Mouse (Mus musculus) neural tube, embryonic 13.5 days (tissue): ENCODE data around the gene Kif26a. TPM values are rescaled to one million over a fixed set of nuclear protein-coding genes. Genes with fewer than 3 reads are reported as not detected.

ENCODE experiments used
- ATAC-seq: fragments of 200-750 bp; cut with Nextera tagmentation; 2 replicates; pipeline ENCODE4 v1.8.0; 2017; ENCODE audit warnings: low read depth, mild to moderate bottlenecking, moderate TSS enrichment, moderate library complexity
- H3K27ac ChIP-seq: fragments of 300-500 bp; sonication (generic); replicated peaks from 2 replicates; pipeline ENCODE4 v1.5.1; 2015; ENCODE audit warnings: moderate library complexity, mild to moderate bottlenecking, inconsistent platforms
- H3K27me3 ChIP-seq: fragments of 300-500 bp; sonication (generic); 2 replicates; pipeline ENCODE4 v1.6.1; 2015; ENCODE audit warnings: mild to moderate bottlenecking, inconsistent platforms
- H3K36me3 ChIP-seq: fragments of 300-500 bp; sonication (generic); 2 replicates; pipeline ENCODE4 v1.6.1; 2015; ENCODE audit warnings: mild to moderate bottlenecking, inconsistent platforms
- H3K4me1 ChIP-seq: fragments of 300-500 bp; sonication (generic); replicated peaks from 2 replicates; pipeline ENCODE4 v1.6.1; 2015; ENCODE audit warnings: inconsistent platforms
- H3K4me2 ChIP-seq: fragments of 300-500 bp; sonication (generic); 2 replicates; pipeline ENCODE4 v1.6.1; 2015; ENCODE audit warnings: inconsistent platforms, mild to moderate bottlenecking, moderate library complexity
- H3K4me3 ChIP-seq: fragments of 300-500 bp; sonication (generic); 2 replicates; pipeline ENCODE4 v1.5.1; 2015; ENCODE audit warnings: mild to moderate bottlenecking, inconsistent platforms
- H3K9ac ChIP-seq: fragments of 300-500 bp; sonication (generic); 2 replicates; pipeline ENCODE4 v1.6.1; 2015; ENCODE audit warnings: moderate library complexity, mild to moderate bottlenecking, inconsistent platforms
- H3K9me3 ChIP-seq: fragments of 300-500 bp; sonication (generic); 2 replicates; pipeline ENCODE4 v1.6.1; 2016; ENCODE audit warnings: inconsistent platforms
- WGBS: fragments of 180-500 bp; shearing (Covaris S2); methylation state at CpG from one replicate; pipeline ENCODE4 v1.1.7; 2015; 5-methylcytosine and 5-hydroxymethylcytosine counted together
- polyA plus RNA-seq: library from polyadenylated mRNA; unstranded; fragments of >200 nt; fragmentation: Nextera tagmentation; extraction: Ambion mirVana; gene quantifications from 2 replicates; pipeline ENCODE4 v1.2.1, GENCODE M21; 2015

Gene Kif26a
- polyA plus RNA-seq, 1 experiment from 2014 or later = 4.7 TPM

DNA sequence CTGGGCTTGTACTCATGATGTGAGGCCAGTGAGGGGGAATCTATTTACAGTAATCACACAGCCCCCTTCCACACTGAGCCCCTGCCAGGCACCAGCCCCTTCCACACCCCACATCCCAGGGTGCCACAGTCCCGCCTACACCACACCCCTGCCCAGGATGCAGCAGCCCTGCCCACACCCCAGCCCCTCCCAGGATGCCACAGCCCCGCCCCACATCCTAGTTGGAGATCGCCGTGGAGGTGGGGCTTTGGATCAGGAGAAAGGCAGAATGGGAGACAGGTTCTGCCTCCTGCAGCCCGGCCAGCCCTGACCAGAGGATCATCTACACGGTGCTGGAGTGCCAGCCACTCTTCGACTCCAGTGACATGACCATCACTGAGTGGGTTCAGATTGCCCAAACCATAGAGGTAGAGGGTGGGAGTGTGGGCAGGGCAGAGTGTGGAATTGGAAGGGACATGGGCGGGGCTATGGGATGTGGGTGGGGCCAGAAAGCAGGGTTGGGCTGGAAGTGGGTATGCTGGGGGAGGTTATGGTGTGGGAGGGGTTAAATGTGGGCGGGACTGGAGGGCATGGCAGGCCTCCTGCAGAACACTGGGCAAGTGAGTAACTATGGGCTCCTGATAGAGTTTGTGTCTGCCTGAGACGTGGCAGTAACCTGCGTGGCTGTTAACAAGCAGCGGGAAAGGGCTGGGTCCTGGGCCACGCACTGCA, 33.2 kb upstream of the Kif26a start:
- Histone ChIP-seq H3K9ac (no peak overlapping the region), H3K4me2 (no peak overlapping the region)
- 0 out of 2 replicates have a peak, but pooled peaks have one; percentile 20 for ATAC-seq

DNA sequence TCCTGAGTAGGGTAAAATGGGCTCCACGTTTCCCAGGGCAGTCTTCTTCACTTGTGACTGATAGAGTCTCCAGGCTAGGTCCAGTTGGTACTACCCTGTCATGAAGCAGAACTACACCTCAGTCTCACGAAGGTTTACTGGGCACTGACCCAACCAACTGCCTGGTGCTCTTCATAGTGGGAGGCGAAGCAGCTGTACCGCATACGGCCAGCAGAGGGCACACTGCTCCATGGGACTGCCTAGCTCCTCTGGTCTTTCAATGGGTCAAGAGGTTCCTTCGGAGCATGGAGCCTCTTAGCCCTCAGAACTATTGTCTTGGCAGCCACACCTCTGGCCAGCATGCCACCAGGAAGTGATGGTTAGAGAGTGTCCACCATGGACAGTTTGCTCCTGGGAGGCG, 32.3 kb upstream of the Kif26a start:
- Histone ChIP-seq H3K4me1 (no peaks in the 10 kb centered on the region; the same call in 1 of the 2 replicates), H3K9me3 (no peaks in the 10 kb centered on the region), H3K4me2 (no peak overlapping the region), H3K4me3 (no peak overlapping the region), H3K36me3 (no peaks in the 10 kb centered on the region), H3K9ac (no peak overlapping the region), H3K27me3 (peaks cover 23% of the 10 kb centered on the region), H3K27ac (no peak overlapping the region)
- 13% methylated on average over 7 of the region's 7 CpGs for WGBS
- peak; percentile 42; the same call in 1 of the 2 replicates for ATAC-seq

More for the DNA sequence above, 33.2 kb upstream of the Kif26a start:
- 15% methylated on average over 13 of the region's 13 CpGs for WGBS
- H3K27me3 ChIP-seq = peaks cover 23% of the 10 kb centered on the region
- H3K4me1 ChIP-seq = no peaks in the 10 kb centered on the region; the same call in 1 of the 2 replicates
- H3K9me3 ChIP-seq = no peaks in the 10 kb centered on the region
- no peak overlapping the region for H3K27ac ChIP-seq
- H3K36me3 ChIP-seq = no peaks in the 10 kb centered on the region
- no peak overlapping the region for H3K4me3 ChIP-seq

DNA sequence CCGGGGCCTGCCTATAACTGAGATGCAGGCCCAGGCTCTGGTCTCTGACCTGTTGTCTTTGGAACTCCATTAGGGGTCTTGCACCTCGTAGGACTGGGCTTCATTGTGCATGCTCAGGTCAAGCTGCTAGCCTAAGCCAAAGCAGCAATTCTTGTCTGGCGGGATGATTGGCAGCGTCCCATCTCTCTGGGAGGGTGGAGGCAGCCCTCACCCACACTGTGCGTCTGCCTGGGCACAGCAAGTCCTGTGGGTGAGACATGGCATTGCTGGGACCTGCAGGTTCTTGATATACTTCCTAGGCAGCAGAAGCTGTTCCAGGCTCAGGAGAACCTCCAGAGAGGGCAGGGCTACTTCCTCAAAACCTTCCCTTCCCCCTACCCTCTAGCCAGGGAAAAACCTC, 29.0 kb upstream of the Kif26a start:
- Histone ChIP-seq H3K36me3 (no peaks in the 10 kb centered on the region), H3K27me3 (peaks cover 20% of the 10 kb centered on the region), H3K9me3 (no peaks in the 10 kb centered on the region), H3K4me1 (no peaks in the 10 kb centered on the region; the same call in 1 of the 2 replicates), H3K9ac (no peak overlapping the region), H3K4me3 (no peak overlapping the region), H3K4me2 (no peak overlapping the region), H3K27ac (no peak overlapping the region)
- ATAC-seq = no peak
- 82% methylated on average over 5 of the region's 5 CpGs for WGBS

DNA sequence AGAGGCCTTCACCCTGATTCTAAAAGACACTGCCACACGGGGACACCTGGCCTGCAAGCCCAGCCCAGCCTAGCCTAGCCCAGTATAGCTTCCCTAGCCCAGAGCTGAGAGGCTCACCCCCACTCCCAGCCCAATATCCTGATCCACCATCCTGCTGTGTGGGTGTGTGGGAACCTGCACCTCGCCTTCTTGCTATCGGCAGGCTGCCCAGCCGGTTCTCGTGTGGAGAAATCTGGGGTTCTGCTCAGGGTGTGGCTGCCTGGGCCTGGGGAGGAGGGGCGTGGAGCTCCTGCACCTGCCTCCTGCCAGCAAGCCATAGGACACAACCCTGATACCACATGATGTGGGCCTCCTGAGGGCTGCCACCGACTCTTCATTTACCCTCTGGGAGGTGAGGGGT, 28.4 kb upstream of the Kif26a start:
- no peak overlapping the region for H3K4me2 ChIP-seq
- no peaks in the 10 kb centered on the region for H3K36me3 ChIP-seq
- peaks cover 14% of the 10 kb centered on the region for H3K27me3 ChIP-seq
- no peak overlapping the region for H3K4me3 ChIP-seq
- no peak overlapping the region for H3K9ac ChIP-seq
- no peak overlapping the region for H3K27ac ChIP-seq
- no peaks in the 10 kb centered on the region; the same call in 1 of the 2 replicates for H3K4me1 ChIP-seq
- H3K9me3 ChIP-seq = no peaks in the 10 kb centered on the region
- ATAC-seq = no peak
- WGBS = 83% methylated on average over 7 of the region's 7 CpGs

DNA sequence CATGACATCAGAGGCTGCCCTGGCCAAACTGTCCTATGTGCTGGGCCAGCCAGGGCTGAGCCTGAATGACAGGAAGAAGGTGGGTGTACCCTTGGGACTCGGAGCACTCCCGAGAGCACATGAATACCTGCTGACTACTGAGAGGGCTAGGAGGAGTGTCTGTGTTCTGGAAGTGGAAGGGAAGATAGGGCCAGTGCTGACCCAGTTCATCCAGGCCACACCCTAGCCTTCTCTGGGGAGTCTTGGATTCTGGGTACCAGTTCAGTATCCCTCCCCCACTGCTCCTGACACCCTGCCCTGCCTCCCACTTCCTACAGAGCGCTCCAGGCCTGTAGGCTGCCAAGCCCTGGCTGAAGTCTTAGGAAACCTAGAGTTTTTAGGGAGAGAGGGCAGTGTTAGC, 24.8 kb upstream of the Kif26a start:
- ATAC-seq = no peak
- Histone ChIP-seq H3K36me3 (no peaks in the 10 kb centered on the region), H3K9ac (no peak overlapping the region), H3K4me1 (no peaks in the 10 kb centered on the region; the same call in 1 of the 2 replicates), H3K9me3 (no peaks in the 10 kb centered on the region), H3K27me3 (no peaks in the 10 kb centered on the region), H3K4me2 (no peak overlapping the region), H3K4me3 (no peak overlapping the region), H3K27ac (no peak overlapping the region)
- 92% methylated on average over 3 of the region's 3 CpGs for WGBS

DNA sequence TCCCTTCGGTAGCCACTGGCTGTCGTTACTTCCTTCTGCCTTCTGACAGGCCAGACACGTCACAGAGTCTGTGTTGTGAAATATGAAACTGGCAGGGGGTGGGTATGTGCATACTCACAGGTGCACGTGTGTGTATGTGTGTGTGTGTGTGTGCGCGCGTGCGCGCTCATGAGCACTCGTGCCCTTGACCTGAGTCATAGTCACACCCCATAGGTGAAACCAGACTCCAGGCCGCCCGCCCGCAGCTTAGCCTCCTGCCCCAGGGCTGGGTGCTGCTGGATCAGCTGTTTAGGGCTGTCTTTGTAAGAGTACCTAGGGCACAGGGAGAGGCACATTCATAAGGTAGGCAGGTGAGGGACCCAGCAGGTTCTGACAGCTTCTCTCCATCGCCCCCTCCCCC, 20.1 kb upstream of the Kif26a start:
- Histone ChIP-seq H3K9ac (no peak overlapping the region), H3K9me3 (no peaks in the 10 kb centered on the region), H3K4me1 (peaks cover 12% of the 10 kb centered on the region), H3K27me3 (peaks cover 24% of the 10 kb centered on the region), H3K36me3 (no peaks in the 10 kb centered on the region), H3K4me2 (no peak overlapping the region), H3K4me3 (no peak overlapping the region), H3K27ac (no peak overlapping the region)
- ATAC-seq = no peak
- WGBS = 86% methylated on average over 14 of the region's 14 CpGs

DNA sequence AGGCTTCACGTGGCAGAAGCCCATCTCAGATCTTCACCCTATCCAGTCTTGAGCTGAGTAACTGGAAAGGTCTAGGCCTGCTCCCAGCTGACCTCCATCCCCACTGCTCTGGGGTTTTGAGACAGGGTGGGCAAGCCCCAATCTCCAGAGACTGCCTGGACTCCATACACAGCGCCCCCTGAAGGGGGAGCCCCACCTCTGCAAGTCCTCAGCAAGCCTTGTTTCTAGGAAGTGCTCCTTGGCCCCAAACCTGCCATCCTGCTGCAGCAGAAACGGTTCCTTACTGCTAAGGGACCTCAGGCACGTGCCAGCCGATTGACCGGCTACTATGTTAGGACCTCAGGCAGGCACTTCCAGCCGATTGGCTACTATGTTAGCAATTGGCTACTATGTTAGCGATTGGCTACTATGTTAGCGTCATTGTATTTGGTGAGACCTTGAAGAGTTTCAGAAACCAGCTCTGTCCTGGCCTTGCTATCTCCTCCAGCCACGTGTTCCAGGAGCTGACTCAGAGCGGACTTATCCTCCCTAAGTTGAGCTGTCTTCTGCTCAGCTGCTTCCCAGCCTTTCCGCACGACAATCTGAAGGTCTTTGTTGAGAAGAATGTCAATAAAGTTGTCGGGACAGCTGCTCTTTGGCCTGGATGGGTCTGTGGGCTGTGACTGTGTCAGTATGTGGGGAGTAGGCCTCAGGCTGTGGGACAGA, 18.9 kb upstream of the Kif26a start:
- ATAC-seq = no peak
- Histone ChIP-seq H3K9ac (no peak overlapping the region), H3K27ac (no peak overlapping the region), H3K4me3 (no peak overlapping the region), H3K4me2 (no peak overlapping the region), H3K9me3 (no peaks in the 10 kb centered on the region), H3K4me1 (peaks cover 14% of the 10 kb centered on the region), H3K27me3 (peaks cover 36% of the 10 kb centered on the region), H3K36me3 (no peaks in the 10 kb centered on the region)
- WGBS = 59% methylated on average over 14 of the region's 14 CpGs

DNA sequence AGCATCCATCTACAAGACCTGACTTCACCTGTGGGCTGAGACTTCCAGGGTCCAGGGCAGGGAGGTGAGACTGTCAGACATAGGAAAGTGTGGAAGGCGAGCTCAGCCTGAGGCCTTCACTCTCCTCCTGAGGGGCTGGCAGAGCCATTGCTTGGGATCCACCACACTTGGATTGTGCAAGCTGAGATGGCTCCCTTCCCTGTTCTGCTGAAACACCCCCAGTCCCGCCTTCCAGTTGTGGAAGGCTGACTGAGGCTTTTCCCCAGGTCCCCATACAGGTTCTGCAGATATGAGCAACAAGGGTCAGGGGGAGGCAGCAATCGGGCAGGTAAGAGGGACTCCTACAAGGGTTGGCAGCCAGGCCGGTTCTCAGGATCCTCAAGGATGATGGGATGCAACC, 17.5 kb upstream of the Kif26a start:
- Histone ChIP-seq H3K4me2 (no peak overlapping the region), H3K27ac (no peak overlapping the region), H3K9ac (no peak overlapping the region), H3K9me3 (no peaks in the 10 kb centered on the region), H3K36me3 (no peaks in the 10 kb centered on the region), H3K4me3 (no peak overlapping the region), H3K4me1 (peaks cover 14% of the 10 kb centered on the region), H3K27me3 (peaks cover 50% of the 10 kb centered on the region)
- no peak for ATAC-seq
- 81% methylated on average over 4 of the region's 4 CpGs for WGBS

DNA sequence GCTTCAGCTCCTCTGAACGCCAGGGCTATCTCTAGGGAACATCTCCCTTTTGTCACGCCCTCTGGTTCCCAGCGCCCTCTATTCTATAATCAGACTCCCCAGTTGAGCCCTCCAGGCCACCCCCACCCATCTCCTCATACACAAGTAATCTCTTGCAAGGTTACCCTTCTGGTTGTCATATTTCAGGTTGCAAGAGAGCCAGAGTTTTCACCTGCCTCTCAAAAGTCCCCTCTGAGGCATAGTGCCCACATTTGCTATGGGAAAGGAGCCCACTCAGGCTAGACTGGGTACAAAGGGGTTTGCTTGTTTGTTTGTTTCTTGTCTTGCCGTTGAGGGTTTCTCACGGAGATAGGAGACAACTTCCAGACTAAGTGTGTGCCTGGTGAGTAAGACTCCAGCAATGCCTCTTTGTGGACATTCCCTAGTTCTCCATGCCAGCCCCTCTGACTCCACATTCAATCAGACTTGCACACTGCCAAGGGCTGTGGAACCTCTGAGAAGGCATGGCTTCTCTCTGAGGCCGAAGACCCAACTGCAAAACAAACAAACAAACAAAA, 16.6 kb upstream of the Kif26a start:
- H3K36me3 ChIP-seq = no peaks in the 10 kb centered on the region
- H3K9ac ChIP-seq = no peak overlapping the region
- peaks cover 14% of the 10 kb centered on the region for H3K4me1 ChIP-seq
- 54% methylated on average over 6 of the region's 6 CpGs for WGBS
- H3K9me3 ChIP-seq = no peaks in the 10 kb centered on the region
- peaks cover 57% of the 10 kb centered on the region for H3K27me3 ChIP-seq
- no peak overlapping the region for H3K4me3 ChIP-seq
- H3K27ac ChIP-seq = no peak overlapping the region
- no peak overlapping the region for H3K4me2 ChIP-seq
- no peak for ATAC-seq

DNA sequence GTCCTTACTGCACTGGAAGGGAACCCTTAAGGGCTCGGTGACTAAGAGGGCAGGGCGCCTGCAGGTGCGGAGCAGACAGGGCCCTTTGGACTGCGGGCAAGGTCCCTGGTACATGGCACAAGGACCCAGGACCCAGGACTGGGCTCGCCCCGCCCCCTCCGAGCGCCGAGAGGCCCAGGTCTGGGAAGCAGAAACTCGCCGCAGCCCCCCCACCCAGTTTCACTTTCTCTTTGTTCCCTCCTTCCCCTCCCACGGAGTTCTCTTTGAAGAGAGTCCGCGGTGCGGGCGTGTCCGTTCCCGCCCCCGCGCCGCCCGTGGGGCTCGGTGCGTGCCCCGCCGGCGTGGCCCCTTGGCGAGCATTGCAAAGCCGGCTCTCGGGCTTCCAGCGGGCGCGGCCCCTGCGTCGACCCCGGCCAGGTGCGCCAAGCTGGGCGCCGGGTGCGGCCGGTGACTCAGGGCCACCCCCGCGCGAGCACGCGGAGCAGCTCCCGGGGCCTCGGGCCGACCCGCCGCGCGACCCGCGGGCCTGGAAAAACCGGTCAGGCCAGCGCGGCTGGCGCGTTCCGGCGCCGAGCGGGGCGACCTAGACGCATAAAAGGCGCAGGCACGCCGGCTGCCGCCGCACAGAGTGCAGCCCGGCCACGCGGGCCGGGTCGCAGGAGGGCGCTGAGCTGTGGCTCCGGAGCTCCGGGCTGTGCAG, 15.7 kb upstream of the Kif26a start:
- peak; percentile 45; the same call in 1 of the 2 replicates for ATAC-seq
- H3K9ac ChIP-seq = peak overlapping the region; percentile 80
- WGBS = under 1% methylated on average over 79 of the region's 79 CpGs
- H3K4me3 ChIP-seq = peak overlapping the region; percentile 58
- H3K36me3 ChIP-seq = no peaks in the 10 kb centered on the region
- H3K27ac ChIP-seq = no peak overlapping the region
- H3K27me3 ChIP-seq = peaks cover 65% of the 10 kb centered on the region
- no peaks in the 10 kb centered on the region for H3K9me3 ChIP-seq
- peak overlapping the region; percentile 91 for H3K4me2 ChIP-seq
- peaks cover 14% of the 10 kb centered on the region for H3K4me1 ChIP-seq

DNA sequence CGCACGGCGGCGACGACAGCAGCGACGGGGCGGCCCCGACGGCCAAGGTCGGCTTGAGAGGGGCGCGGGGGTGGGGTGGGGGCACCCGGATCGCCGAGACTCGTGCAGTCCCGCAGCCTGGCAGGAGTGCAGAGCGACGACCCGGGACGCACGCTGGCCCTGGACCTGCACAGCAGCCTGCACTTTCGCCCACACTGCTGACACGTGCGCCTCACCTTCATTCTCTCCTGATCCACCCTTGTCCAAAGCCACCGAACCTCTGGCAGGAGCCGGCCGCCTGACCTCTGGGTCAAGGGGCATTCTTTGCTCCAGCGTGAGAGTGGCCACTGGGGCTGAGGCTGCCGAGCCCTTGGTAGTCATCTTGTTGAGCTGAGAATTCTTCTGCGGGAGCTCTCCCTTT, 15.1 kb upstream of the Kif26a start:
- ATAC-seq = no peak; the same call in 1 of the 2 replicates
- Histone ChIP-seq H3K4me3 (peak overlapping the region; percentile 58), H3K4me2 (peak overlapping the region; percentile 91), H3K9ac (peak overlapping the region; percentile 80), H3K9me3 (no peaks in the 10 kb centered on the region), H3K27ac (no peak overlapping the region), H3K36me3 (no peaks in the 10 kb centered on the region), H3K4me1 (peaks cover 14% of the 10 kb centered on the region), H3K27me3 (peaks cover 71% of the 10 kb centered on the region)
- WGBS = 14% methylated on average over 32 of the region's 32 CpGs

DNA sequence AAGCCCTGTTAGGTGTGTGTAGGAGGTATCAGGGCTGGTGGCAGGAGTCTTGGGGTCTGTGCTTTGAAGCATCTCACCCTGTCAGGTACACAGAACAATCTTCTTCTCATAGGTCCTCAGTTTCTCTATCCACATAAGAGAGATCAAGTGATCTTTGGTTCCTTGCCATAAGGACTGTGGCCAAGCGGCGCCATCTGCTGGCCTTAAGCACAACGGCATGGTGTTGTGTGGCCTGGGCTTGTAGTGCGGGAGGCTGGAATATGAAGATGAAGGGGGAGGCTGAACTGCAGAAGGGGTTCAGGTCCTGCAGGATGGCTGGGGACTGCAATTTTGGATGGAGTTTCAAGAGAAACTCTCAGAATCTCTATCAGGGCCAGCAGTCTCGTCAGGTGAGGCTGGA, 5.8 kb upstream of the Kif26a start:
- ATAC-seq = no peak
- peaks cover 27% of the 10 kb centered on the region for H3K4me1 ChIP-seq
- H3K27me3 ChIP-seq = peaks cover 66% of the 10 kb centered on the region
- no peaks in the 10 kb centered on the region for H3K9me3 ChIP-seq
- H3K4me3 ChIP-seq = no peak overlapping the region
- H3K36me3 ChIP-seq = no peaks in the 10 kb centered on the region
- no peak overlapping the region for H3K9ac ChIP-seq
- 9% methylated on average over 5 of the region's 5 CpGs for WGBS
- H3K4me2 ChIP-seq = no peak overlapping the region
- H3K27ac ChIP-seq = no peak overlapping the region
